Mouse (Mus musculus): Measurements from ENCODE around the gene Lta. TPM values are rescaled to one million over a fixed set of nuclear protein-coding genes. Genes with fewer than 3 reads are reported as not detected.

The Lta gene
- polyA plus RNA-seq, 1 experiment from 2014 or later = not detected

GRCm38 (mm10) chr17:35245731-35246623 lies 40.8 kb upstream of the Lta start:
- peak overlapping the region; percentile 89 for H3K4me2 ChIP-seq (replicated peaks)
- H3K4me3 ChIP-seq = peak overlapping the region; percentile 97; the same call in 1 of the 2 replicates
- H3K27me3 ChIP-seq = no peaks in the 10 kb centered on the region
- H3K9me3 ChIP-seq = no peaks in the 10 kb centered on the region
- H3K36me3 ChIP-seq = peaks cover 81% of the 10 kb centered on the region
- ATAC-seq (ENCODE audit: low FRiP score, low read depth) = no peak
- H3K4me1 ChIP-seq = peaks cover 47% of the 10 kb centered on the region
- peak overlapping the region; percentile 100; the same call in 1 of the 2 replicates for H3K9ac ChIP-seq (replicated peaks)
- no peak overlapping the region for H3K27ac ChIP-seq (replicated peaks)
- WGBS = 87% methylated on average over 15 of the region's 15 CpGs

GRCm38 (mm10) chr17:35244999-35245398 lies 39.8 kb upstream of the Lta start:
- no peak for ATAC-seq (ENCODE audit: low FRiP score, low read depth)
- Histone ChIP-seq H3K4me2 (replicated peaks) (peak overlapping the region; percentile 89), H3K27me3 (no peaks in the 10 kb centered on the region), H3K9ac (replicated peaks) (peak overlapping the region; percentile 100), H3K27ac (replicated peaks) (no peak overlapping the region), H3K36me3 (peaks cover 71% of the 10 kb centered on the region), H3K9me3 (no peaks in the 10 kb centered on the region), H3K4me1 (peaks cover 57% of the 10 kb centered on the region), H3K4me3 (peak overlapping the region; percentile 97)
- 74% methylated on average over 2 of the region's 2 CpGs for WGBS

- Histone ChIP-seq H3K4me1 (peaks cover 57% of the 10 kb centered on the region), H3K4me2 (replicated peaks) (peak overlapping the region; percentile 89), H3K4me3 (peak overlapping the region; percentile 97), H3K27ac (replicated peaks) (peak overlapping the region; percentile 98), H3K9me3 (no peaks in the 10 kb centered on the region), H3K27me3 (no peaks in the 10 kb centered on the region), H3K9ac (replicated peaks) (peak overlapping the region; percentile 100), H3K36me3 (peaks cover 52% of the 10 kb centered on the region)
- ATAC-seq (ENCODE audit: low FRiP score, low read depth) = no peak
- WGBS = 4% methylated on average over 16 of the region's 16 CpGs
Observed at GRCm38 (mm10) chr17:35243086-35243485, 37.9 kb upstream of the Lta start.

GRCm38 (mm10) chr17:35242015-35242941 lies 37.1 kb upstream of the Lta start:
- peaks cover 51% of the 10 kb centered on the region for H3K4me1 ChIP-seq
- WGBS = under 1% methylated on average over 55 of the region's 55 CpGs

GRCm38 (mm10) chr17:35241305-35242014 lies 36.3 kb upstream of the Lta start, which contains the start of gene Ddx39b:
Ddx39b (plus strand) TSS chr17:35241746.
- peaks cover 36% of the 10 kb centered on the region for H3K36me3 ChIP-seq
- peak; percentile 90 for ATAC-seq (ENCODE audit: low FRiP score, low read depth)
- H3K4me3 ChIP-seq = peak within 1 kb of the TSS; percentile 97
- peaks cover 49% of the 10 kb centered on the region for H3K4me1 ChIP-seq
- under 1% methylated on average over 61 of the region's 69 CpGs for WGBS
- peak within 1 kb of the TSS; percentile 89 for H3K4me2 ChIP-seq (replicated peaks)
- peak within 1 kb of the TSS; percentile 98 for H3K27ac ChIP-seq (replicated peaks)
- no peaks in the 10 kb centered on the region for H3K9me3 ChIP-seq
- peak within 1 kb of the TSS; percentile 100 for H3K9ac ChIP-seq (replicated peaks)
- H3K27me3 ChIP-seq = no peaks in the 10 kb centered on the region

More at GRCm38 (mm10) chr17:35242015-35242941, 37.1 kb upstream of the Lta start:
- peak overlapping the region; percentile 100 for H3K9ac ChIP-seq (replicated peaks)
- H3K4me2 ChIP-seq (replicated peaks) = peak overlapping the region; percentile 89
- peak overlapping the region; percentile 98 for H3K27ac ChIP-seq (replicated peaks)
- ATAC-seq (ENCODE audit: low FRiP score, low read depth) = peak; percentile 42
- H3K27me3 ChIP-seq = no peaks in the 10 kb centered on the region
- H3K36me3 ChIP-seq = peaks cover 44% of the 10 kb centered on the region
- H3K9me3 ChIP-seq = no peaks in the 10 kb centered on the region
- H3K4me3 ChIP-seq = peak overlapping the region; percentile 97

- H3K27me3 ChIP-seq = no peaks in the 10 kb centered on the region
- H3K4me2 ChIP-seq (replicated peaks) = peak overlapping the region; percentile 89
- 31% methylated on average over 12 of the region's 12 CpGs for WGBS
- peak overlapping the region; percentile 98 for H3K27ac ChIP-seq (replicated peaks)
- H3K36me3 ChIP-seq = peaks cover 28% of the 10 kb centered on the region
- H3K4me3 ChIP-seq = peak overlapping the region; percentile 97
- peaks cover 44% of the 10 kb centered on the region for H3K4me1 ChIP-seq
- peak overlapping the region; percentile 100 for H3K9ac ChIP-seq (replicated peaks)
- ATAC-seq (ENCODE audit: low FRiP score, low read depth) = peak; percentile 5; the same call in 1 of the 2 replicates
- no peaks in the 10 kb centered on the region for H3K9me3 ChIP-seq
Observed at GRCm38 (mm10) chr17:35240384-35241304, 35.5 kb upstream of the Lta start.

- H3K4me2 ChIP-seq (replicated peaks) = no peak overlapping the region
- H3K9me3 ChIP-seq = no peaks in the 10 kb centered on the region
- ATAC-seq (ENCODE audit: low FRiP score, low read depth) = no peak
- 87% methylated on average over 5 of the region's 5 CpGs for WGBS
- peaks cover 18% of the 10 kb centered on the region for H3K36me3 ChIP-seq
- H3K4me3 ChIP-seq = no peak overlapping the region
- H3K27ac ChIP-seq (replicated peaks) = no peak overlapping the region
- peaks cover 38% of the 10 kb centered on the region for H3K4me1 ChIP-seq
- no peak overlapping the region for H3K9ac ChIP-seq (replicated peaks)
- H3K27me3 ChIP-seq = no peaks in the 10 kb centered on the region
Observed at GRCm38 (mm10) chr17:35239700-35240099, 34.5 kb upstream of the Lta start.

GRCm38 (mm10) chr17:35237504-35237903 lies 32.4 kb upstream of the Lta start:
- Histone ChIP-seq H3K4me1 (peaks cover 33% of the 10 kb centered on the region), H3K4me3 (no peak overlapping the region), H3K27me3 (no peaks in the 10 kb centered on the region), H3K36me3 (peaks cover 11% of the 10 kb centered on the region; the same call in 1 of the 2 replicates), H3K9me3 (no peaks in the 10 kb centered on the region), H3K4me2 (replicated peaks) (0 out of 2 replicates have a peak overlapping the region, but pooled peaks have one; percentile 86), H3K27ac (replicated peaks) (no peak overlapping the region), H3K9ac (replicated peaks) (no peak overlapping the region)
- ATAC-seq (ENCODE audit: low FRiP score, low read depth) = no peak
- WGBS = 85% methylated on average over 12 of the region's 12 CpGs

- peaks cover 11% of the 10 kb centered on the region; the same call in 1 of the 2 replicates for H3K36me3 ChIP-seq
- no peaks in the 10 kb centered on the region for H3K27me3 ChIP-seq
- peak overlapping the region; percentile 86 for H3K9ac ChIP-seq (replicated peaks)
- H3K9me3 ChIP-seq = no peaks in the 10 kb centered on the region
- no peak for ATAC-seq (ENCODE audit: low FRiP score, low read depth)
- WGBS = 79% methylated on average over 9 of the region's 9 CpGs
- H3K4me3 ChIP-seq = peak overlapping the region; percentile 66
- H3K4me2 ChIP-seq (replicated peaks) = peak overlapping the region; percentile 86
- H3K4me1 ChIP-seq = peaks cover 33% of the 10 kb centered on the region
- peak overlapping the region; percentile 95 for H3K27ac ChIP-seq (replicated peaks)
Observed at GRCm38 (mm10) chr17:35236996-35237395, 31.8 kb upstream of the Lta start.

- Histone ChIP-seq H3K4me2 (replicated peaks) (peak overlapping the region; percentile 86), H3K9ac (replicated peaks) (peak overlapping the region; percentile 86), H3K4me1 (peaks cover 38% of the 10 kb centered on the region), H3K4me3 (peak overlapping the region; percentile 66), H3K36me3 (peaks cover 11% of the 10 kb centered on the region; the same call in 1 of the 2 replicates), H3K27ac (replicated peaks) (peak overlapping the region; percentile 95), H3K27me3 (no peaks in the 10 kb centered on the region), H3K9me3 (no peaks in the 10 kb centered on the region)
- WGBS = under 1% methylated on average over 18 of the region's 18 CpGs
- peak; percentile 75 for ATAC-seq (ENCODE audit: low FRiP score, low read depth)
Observed at GRCm38 (mm10) chr17:35236390-35236746, 31.2 kb upstream of the Lta start.
